Mouse (Mus musculus) cerebellum, postnatal 4 days (tissue): ENCODE results near the gene Frmd6.

Source experiments
- DNase-seq, 2 experiments: peaks; one replicate each; pipeline ENCODE4 v3.0.0; 2022; ENCODE audit warnings: low spot score in 2 of 2, mixed read lengths in 1 of 2

Gene Frmd6

GRCm38 (mm10) chr12:70896068-70896467, 70.8 kb downstream of the Frmd6 start:
- DNase-seq = no peak

- no peak for DNase-seq
Measured at GRCm38 (mm10) chr12:70897434-70897833, 72.1 kb downstream of the Frmd6 start.

- DNase-seq = no peak
Measured at GRCm38 (mm10) chr12:70898450-70898849, 73.1 kb downstream of the Frmd6 start.

- DNase-seq = no peak
Measured at GRCm38 (mm10) chr12:70904471-70904870, 79.2 kb downstream of the Frmd6 start.

GRCm38 (mm10) chr12:70906867-70907266, 81.6 kb downstream of the Frmd6 start:
- no peak for DNase-seq

GRCm38 (mm10) chr12:70907651-70908050, 82.3 kb downstream of the Frmd6 start:
- DNase-seq = no peak

GRCm38 (mm10) chr12:70908076-70908475, 82.8 kb downstream of the Frmd6 start:
- DNase-seq = no peak

GRCm38 (mm10) chr12:70910241-70910720, 85.0 kb downstream of the Frmd6 start:
- DNase-seq = peak; percentile 74 to 81

- DNase-seq = peak; percentile 66 to 85
Measured at GRCm38 (mm10) chr12:70911029-70911428, 85.7 kb downstream of the Frmd6 start.

- no peak for DNase-seq
Measured at GRCm38 (mm10) chr12:70911676-70912379, 86.5 kb downstream of the Frmd6 start.

GRCm38 (mm10) chr12:70913429-70913828, 88.1 kb downstream of the Frmd6 start:
- DNase-seq = peak in 1 of 2 experiments; percentile 30

- peak in 1 of 2 experiments; percentile 20 for DNase-seq
Measured at GRCm38 (mm10) chr12:70914387-70914786, 89.1 kb downstream of the Frmd6 start.

- DNase-seq = no peak
Measured at GRCm38 (mm10) chr12:70929781-70930180, 104.5 kb downstream of the Frmd6 start.

- peak in 1 of 2 experiments; percentile 11 for DNase-seq
Measured at GRCm38 (mm10) chr12:70937150-70937549, 111.8 kb downstream of the Frmd6 start.

- DNase-seq = peak; percentile 91 to 94
Measured at GRCm38 (mm10) chr12:70937571-70938384, 112.5 kb downstream of the Frmd6 start, which contains the start of gene Actr10. Actr10 (plus strand) TSS chr12:70937857.

- no peak for DNase-seq
Measured at GRCm38 (mm10) chr12:70940806-70941205, 115.5 kb downstream of the Frmd6 start.

- no peak for DNase-seq
Measured at GRCm38 (mm10) chr12:70944181-70944580, 118.9 kb downstream of the Frmd6 start.

- DNase-seq = no peak
Measured at GRCm38 (mm10) chr12:70946585-70947256, 121.4 kb downstream of the Frmd6 start.
